Mouse (Mus musculus): Measurements from ENCODE around the gene Jrkl. TPM values are rescaled to one million over a fixed set of nuclear protein-coding genes. Genes with fewer than 3 reads are reported as not detected.
A peak's percentile ranks its signal among the peaks of the same experiment; 100 is the strongest.

The Jrkl gene
- total RNA-seq, 2 experiments from 2014 or later = 2.8 to 3.5 TPM

- no peak for TF ChIP-seq CTCF (IDR thresholded peaks at IDR 0.05)
- H3K4me3 ChIP-seq = no peak overlapping the region
These were observed 19.8 kb downstream of the Jrkl start for GRCm38 (mm10) chr9:13225872-13226271.

GRCm38 (mm10) chr9:13206369-13206768 is 39.3 kb downstream of the Jrkl start:
- no peak overlapping the region for H3K27ac ChIP-seq
- H3K4me3 ChIP-seq = no peak overlapping the region
- intact Hi-C loops (cut with DNase I) = no loop called here
- no peak for DNase-seq
- no peak for TF ChIP-seq CTCF (IDR thresholded peaks at IDR 0.05)

More at GRCm38 (mm10) chr9:13225872-13226271, 19.8 kb downstream of the Jrkl start:
- intact Hi-C loops (cut with DNase I) = no loop called here
- no peak for DNase-seq
- H3K27ac ChIP-seq = no peak overlapping the region

GRCm38 (mm10) chr9:13203681-13204080 is 41.9 kb downstream of the Jrkl start:
- Histone ChIP-seq H3K27ac (no peak overlapping the region), H3K4me3 (no peak overlapping the region)
- TF ChIP-seq CTCF (IDR thresholded peaks at IDR 0.05) = no peak
- DNase-seq = no peak
- intact Hi-C loops (cut with DNase I) = no loop called here

- TF ChIP-seq CTCF (IDR thresholded peaks at IDR 0.05) = no peak
- intact Hi-C loops (cut with DNase I) = no loop called here
- no peak overlapping the region for H3K27ac ChIP-seq
These were observed 42.5 kb downstream of the Jrkl start for GRCm38 (mm10) chr9:13203109-13203508.

GRCm38 (mm10) chr9:13200079-13200478 is 45.5 kb downstream of the Jrkl start:
- intact Hi-C loops (cut with DNase I) = no loop called here
- Histone ChIP-seq H3K4me3 (no peak overlapping the region), H3K27ac (no peak overlapping the region)
- TF ChIP-seq CTCF (IDR thresholded peaks at IDR 0.05) = no peak
- no peak for DNase-seq

More at GRCm38 (mm10) chr9:13203109-13203508, 42.5 kb downstream of the Jrkl start:
- DNase-seq = no peak
- no peak overlapping the region for H3K4me3 ChIP-seq

GRCm38 (mm10) chr9:13195762-13196161 is 49.9 kb downstream of the Jrkl start:
- Histone ChIP-seq H3K4me3 (no peak overlapping the region), H3K27ac (no peak overlapping the region)
- DNase-seq = no peak
- intact Hi-C loops (cut with DNase I) = no loop called here
- peak; percentile 47 for TF ChIP-seq CTCF (IDR thresholded peaks at IDR 0.05)

GRCm38 (mm10) chr9:13195268-13195667 is 50.4 kb downstream of the Jrkl start:
- peak; percentile 54 for TF ChIP-seq CTCF (IDR thresholded peaks at IDR 0.05)
- Histone ChIP-seq H3K4me3 (no peak overlapping the region), H3K27ac (no peak overlapping the region)
- DNase-seq = no peak
- intact Hi-C loops (cut with DNase I) = no loop called here

- DNase-seq = no peak
- TF ChIP-seq CTCF (IDR thresholded peaks at IDR 0.05) = no peak
- intact Hi-C loops (cut with DNase I) = no loop called here
- H3K4me3 ChIP-seq = no peak overlapping the region
- H3K27ac ChIP-seq = no peak overlapping the region
These were observed 51.0 kb downstream of the Jrkl start for GRCm38 (mm10) chr9:13194619-13195018.

Other genes with a start within 250 kb of the Jrkl start
- 1 to 10 TPM; 4.4 to 5.9 TPM for gene Ccdc82, start 1.1 kb upstream of the Jrkl start, total RNA-seq (2021)
- gene Maml2, start 52.1 kb upstream of the Jrkl start, total RNA-seq (2021) = 1 to 10 TPM; 2.9 to 3.0 TPM
- gene Gm17571, start 200.9 kb upstream of the Jrkl start, total RNA-seq (2021) = not detected